Mouse (Mus musculus): Measurements from ENCODE around the gene Lce1g. TPM values are rescaled to one million over a fixed set of nuclear protein-coding genes. Genes with fewer than 3 reads are reported as not detected.

The Lce1g gene
- total and polyA plus RNA-seq, 3 experiments = not detected

DNA sequence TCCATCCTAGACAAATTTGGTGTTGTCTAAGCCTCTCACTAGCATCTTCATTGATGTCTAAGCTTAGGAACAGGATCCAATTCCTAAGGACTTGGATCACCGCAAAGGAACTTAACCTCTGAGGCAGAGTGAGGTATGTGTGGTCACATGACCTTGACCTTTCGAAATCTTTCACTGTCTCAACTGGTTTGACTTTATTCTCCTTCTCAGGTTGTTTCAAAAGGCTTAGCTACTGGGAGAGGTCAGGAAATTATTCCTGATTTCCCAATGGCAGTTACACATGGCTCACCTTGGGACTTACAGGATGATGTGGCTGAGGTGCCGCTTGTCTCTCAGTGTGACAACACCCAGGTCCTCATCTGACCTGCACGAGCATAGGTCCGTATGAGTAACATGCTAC lies 29.5 kb downstream of the Lce1g start:
- Histone ChIP-seq H3K79me2 (replicated peaks; ENCODE audit: control insufficient read depth, extremely low read depth, insufficient read depth, poor library complexity, severe bottlenecking) (no peaks in the 10 kb centered on the region), H3K9ac (ENCODE audit: insufficient read depth, low read depth) (no peak overlapping the region), H3K27ac (ENCODE audit: insufficient read depth, low read depth) (no peak overlapping the region), H3K36me3 (replicated peaks in 1 of 2; ENCODE audit: control insufficient read depth in 1 of 2, insufficient read depth in 1 of 2, low read length in 1 of 2) (no peaks in the 10 kb centered on the region), H3K9me3 (replicated peaks; ENCODE audit: low read length) (no peaks in the 10 kb centered on the region), H3K4me1 (ENCODE audit: control insufficient read depth in 1 of 2, insufficient read depth in 2 of 2) (no peaks in the 10 kb centered on the region), H3K4me2 (ENCODE audit: insufficient read depth, low read depth, poor library complexity, severe bottlenecking) (no peak overlapping the region), H3K27me3 (replicated peaks) (no peaks in the 10 kb centered on the region), H3K4me3 (replicated peaks in 1 of 3; ENCODE audit: low read depth in 2 of 3, low read length in 2 of 3, poor library complexity in 1 of 3) (no peak overlapping the region)
- DNase-seq (ENCODE audit: extremely low read depth) = no peak
- dilution Hi-C loops (cut with MboI; ENCODE audit: extremely low pct_ligation_motif_present, extremely low pct_unique_long_range_greater_than_20kb, low sequenced_read_pairs) (no loop called here), in situ Hi-C loops (cut with MboI; ENCODE audit: low pct_ligation_motif_present, low pct_unique_long_range_greater_than_20kb, low sequenced_read_pairs) (no loop called here)
- TF ChIP-seq MAX (IDR thresholded peaks at IDR 0.05; ENCODE audit: low read length) (no peak), USF2 (conservative IDR thresholded peaks at IDR 0.05; ENCODE audit: low read depth, low read length) (no peak), GABPA (IDR thresholded peaks at IDR 0.05; ENCODE audit: insufficient replicate concordance, low read depth, low read length) (no peak), TBP (conservative IDR thresholded peaks at IDR 0.05; ENCODE audit: low read depth, low read length) (no peak), UBTF (IDR thresholded peaks at IDR 0.05; ENCODE audit: low read depth, low read length) (no peak), POLR2AphosphoS2 (IDR thresholded peaks at IDR 0.05; ENCODE audit: low read depth, low read length) (no peak), ZC3H11A (IDR thresholded peaks at IDR 0.05; ENCODE audit: low read depth, low read length) (no peak), RAD21 (IDR thresholded peaks at IDR 0.05; ENCODE audit: low read depth, low read length) (no peak), MYC (IDR thresholded peaks at IDR 0.05; ENCODE audit: low read depth, low read length) (no peak), E2F4 (IDR thresholded peaks at IDR 0.05; ENCODE audit: insufficient replicate concordance, low read depth, low read length) (no peak), TCF12 (IDR thresholded peaks at IDR 0.05; ENCODE audit: low read depth, low read length) (no peak), SIN3A (IDR thresholded peaks at IDR 0.05; ENCODE audit: low read length) (no peak)

DNA sequence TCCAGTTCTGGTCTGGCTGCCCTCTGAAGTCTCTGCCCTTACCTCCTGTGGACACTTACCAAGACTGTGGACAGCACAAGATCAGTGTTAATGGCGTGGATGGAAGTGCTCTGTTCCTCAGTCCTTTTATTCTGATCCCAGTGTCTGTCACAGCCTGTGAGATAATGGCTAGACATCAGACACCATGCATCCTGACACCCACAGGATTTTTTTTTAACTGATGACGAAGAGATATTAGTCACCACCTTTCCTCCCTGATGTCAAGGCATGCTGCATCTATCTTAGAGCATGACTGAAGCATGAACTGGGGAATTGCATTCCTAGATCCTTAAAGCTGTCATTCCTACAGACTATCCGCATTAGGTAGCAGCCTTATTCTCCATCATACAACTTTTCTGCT lies 31.9 kb downstream of the Lce1g start, which contains the start of gene Lce1f:
Gene Lce1f (minus strand): TSS at position 101 of the 400 bp plus-strand sequence.
- in situ Hi-C loops (cut with MboI; ENCODE audit: low pct_ligation_motif_present, low pct_unique_long_range_greater_than_20kb, low sequenced_read_pairs) = no loop called here
- Histone ChIP-seq H3K36me3 (replicated peaks in 1 of 2; ENCODE audit: control insufficient read depth in 1 of 2, insufficient read depth in 1 of 2, low read length in 1 of 2) (no peaks in the 10 kb centered on the region), H3K4me1 (ENCODE audit: control insufficient read depth in 1 of 2, insufficient read depth in 2 of 2) (no peaks in the 10 kb centered on the region), H3K9me3 (replicated peaks; ENCODE audit: low read length) (no peaks in the 10 kb centered on the region), H3K79me2 (replicated peaks; ENCODE audit: control insufficient read depth, extremely low read depth, insufficient read depth, poor library complexity, severe bottlenecking) (no peaks in the 10 kb centered on the region), H3K27ac (ENCODE audit: insufficient read depth, low read depth) (no peak within 1 kb of the TSS), H3K4me3 (replicated peaks in 1 of 3; ENCODE audit: low read depth in 2 of 3, low read length in 2 of 3, poor library complexity in 1 of 3) (no peak within 1 kb of the TSS), H3K4me2 (ENCODE audit: insufficient read depth, low read depth, poor library complexity, severe bottlenecking) (no peak within 1 kb of the TSS), H3K27me3 (replicated peaks) (no peaks in the 10 kb centered on the region), H3K9ac (ENCODE audit: insufficient read depth, low read depth) (no peak within 1 kb of the TSS)
- TF ChIP-seq JUND (conservative IDR thresholded peaks at IDR 0.05; ENCODE audit: low read depth, low read length) = no peak
- TF ChIP-seq TBP (conservative IDR thresholded peaks at IDR 0.05; ENCODE audit: low read depth, low read length) = no peak
- TF ChIP-seq USF1 (IDR thresholded peaks at IDR 0.05; ENCODE audit: low read depth, low read length) = no peak
- dilution Hi-C loops (cut with MboI; ENCODE audit: extremely low pct_ligation_motif_present, extremely low pct_unique_long_range_greater_than_20kb, low sequenced_read_pairs) = no loop called here
- no peak for DNase-seq (ENCODE audit: extremely low read depth)

DNA sequence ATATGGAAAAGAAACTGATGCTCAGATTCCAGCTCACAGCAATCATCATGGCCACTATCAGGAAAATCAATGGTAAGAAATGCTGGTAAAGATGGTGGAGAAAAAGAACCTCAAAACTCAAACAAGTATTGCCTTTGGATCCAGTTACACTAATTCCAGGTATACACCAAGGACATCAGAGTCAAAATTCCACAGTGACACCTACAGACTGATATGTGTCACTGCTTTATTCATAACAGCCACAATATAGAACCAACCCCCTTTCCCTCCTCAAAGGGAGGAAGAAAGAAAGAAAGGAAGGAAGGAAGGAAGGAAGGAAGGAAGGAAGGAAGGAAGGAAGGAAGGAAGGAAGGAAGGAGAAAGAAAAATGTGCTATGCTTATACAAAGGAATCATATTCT lies 37.0 kb downstream of the Lce1g start:
- dilution Hi-C loops (cut with MboI; ENCODE audit: extremely low pct_ligation_motif_present, extremely low pct_unique_long_range_greater_than_20kb, low sequenced_read_pairs) = no loop called here
- peak; percentile 8 for DNase-seq (ENCODE audit: extremely low read depth)
- TF ChIP-seq GABPA (IDR thresholded peaks at IDR 0.05; ENCODE audit: insufficient replicate concordance, low read depth, low read length) (no peak), IRF4 (IDR thresholded peaks at IDR 0.05; ENCODE audit: low read depth, low read length) (no peak), MAFK (IDR thresholded peaks at IDR 0.05; ENCODE audit: insufficient replicate concordance, low read length) (no peak), CTCF (conservative IDR thresholded peaks at IDR 0.05 in 1 of 2, IDR thresholded peaks at IDR 0.05 in 1 of 2; ENCODE audit: low read depth in 2 of 2, low read length in 2 of 2) (peak in 1 of 2 experiments; percentile 20; a peak in 1 of 4 replicates)

More for the DNA sequence above, 37.0 kb downstream of the Lce1g start:
- Histone ChIP-seq H3K4me1 (ENCODE audit: control insufficient read depth in 1 of 2, insufficient read depth in 2 of 2) (no peaks in the 10 kb centered on the region), H3K9ac (ENCODE audit: insufficient read depth, low read depth) (no peak overlapping the region), H3K4me3 (replicated peaks in 1 of 3; ENCODE audit: low read depth in 2 of 3, low read length in 2 of 3, poor library complexity in 1 of 3) (no peak overlapping the region), H3K27me3 (replicated peaks) (no peaks in the 10 kb centered on the region), H3K36me3 (replicated peaks in 1 of 2; ENCODE audit: control insufficient read depth in 1 of 2, insufficient read depth in 1 of 2, low read length in 1 of 2) (no peaks in the 10 kb centered on the region), H3K79me2 (replicated peaks; ENCODE audit: control insufficient read depth, extremely low read depth, insufficient read depth, poor library complexity, severe bottlenecking) (no peaks in the 10 kb centered on the region), H3K9me3 (replicated peaks; ENCODE audit: low read length) (no peaks in the 10 kb centered on the region), H3K27ac (ENCODE audit: insufficient read depth, low read depth) (no peak overlapping the region), H3K4me2 (ENCODE audit: insufficient read depth, low read depth, poor library complexity, severe bottlenecking) (no peak overlapping the region)
- in situ Hi-C loops (cut with MboI; ENCODE audit: low pct_ligation_motif_present, low pct_unique_long_range_greater_than_20kb, low sequenced_read_pairs) = no loop called here

Data from CH12.LX (cell line).